Mouse (Mus musculus) liver, embryonic 16.5 days (tissue): Measurements from ENCODE around the gene Gspt2. TPM values are rescaled to one million over a fixed set of nuclear protein-coding genes. Genes with fewer than 3 reads are reported as not detected.
A peak's percentile ranks its signal among the peaks of the same experiment; 100 is the strongest.
"Not testable (repeated sequence)": the region's sequence is repeated elsewhere in the genome, so short reads cannot be mapped to it uniquely, and the experiment has no call there.

Experiments
- ATAC-seq: fragments of 200-750 bp; cut with Nextera tagmentation; 2 replicates; pipeline ENCODE4 v1.8.0; 2017; ENCODE audit warnings: low read depth, mild to moderate bottlenecking, moderate number of reproducible peaks, moderate library complexity
- H3K27ac ChIP-seq: fragments of 300-500 bp; sonication (generic); 2 replicates; pipeline ENCODE4 v1.5.1; 2014; ENCODE audit warnings: mild to moderate bottlenecking, low read length
- H3K27me3 ChIP-seq: fragments of 300-500 bp; sonication (generic); 2 replicates; pipeline ENCODE4 v1.6.1; 2014; ENCODE audit warnings: low read depth, low read length, mixed read lengths; ENCODE audit not compliant: control insufficient read depth, insufficient read depth
- H3K36me3 ChIP-seq: fragments of 300-500 bp; sonication (generic); 2 replicates; pipeline ENCODE4 v1.6.1; 2014; ENCODE audit warnings: mild to moderate bottlenecking; ENCODE audit not compliant: control insufficient read depth, insufficient read depth
- H3K4me1 ChIP-seq: fragments of 300-500 bp; sonication (generic); 2 replicates; pipeline ENCODE4 v1.6.1; 2014; ENCODE audit warnings: low read depth, low read length, mixed read lengths; ENCODE audit not compliant: control insufficient read depth
- H3K4me2 ChIP-seq: fragments of 300-500 bp; sonication (generic); 2 replicates; pipeline ENCODE4 v1.6.1; 2014; ENCODE audit warnings: low read depth, low read length, mixed read lengths
- H3K4me3 ChIP-seq: fragments of 300-500 bp; sonication (generic); 2 replicates; pipeline ENCODE4 v1.5.1; 2014; ENCODE audit warnings: low read depth, mild to moderate bottlenecking, low read length
- H3K9ac ChIP-seq: fragments of 300-500 bp; sonication (generic); 2 replicates; pipeline ENCODE4 v1.6.1; 2014; ENCODE audit warnings: low read depth, low read length
- H3K9me3 ChIP-seq: fragments of 300-500 bp; sonication (generic); replicated peaks from 2 replicates; pipeline ENCODE4 v1.6.1; 2016; ENCODE audit warnings: low read length; ENCODE audit not compliant: control insufficient read depth
- WGBS: fragments of 180-500 bp; shearing (Covaris S2); extraction: QIAGEN DNeasy Blood & Tissue Kit; methylation state at CpG from one replicate; pipeline ENCODE4 v1.1.7; 2014; ENCODE audit not compliant: insufficient replicate concordance; 5-methylcytosine and 5-hydroxymethylcytosine counted together
- polyA plus RNA-seq: library from polyadenylated mRNA; unstranded; fragments of >200 nt; fragmentation: Nextera tagmentation; extraction: Ambion mirVana; gene quantifications from 2 replicates; pipeline ENCODE4 v1.2.1, GENCODE M21; 2015

Gene Gspt2
- 0.65 and 0.72 TPM in 2 replicates for polyA plus RNA-seq

- H3K4me3 ChIP-seq, result peak within 1 kb of the TSS; percentile 56
- H3K27me3 ChIP-seq, result peaks cover 16% of the 10 kb centered on the region
- H3K4me2 ChIP-seq, result peak within 1 kb of the TSS; percentile 48
- 15% methylated on average over 53 of the region's 53 CpGs for WGBS
- no peaks in the 10 kb centered on the region for H3K9me3 ChIP-seq
- H3K4me1 ChIP-seq, result no peaks in the 10 kb centered on the region
- no peaks in the 10 kb centered on the region for H3K36me3 ChIP-seq
- peak within 1 kb of the TSS; percentile 12; the same call in 1 of the 2 replicates for H3K9ac ChIP-seq
- no peak within 1 kb of the TSS for H3K27ac ChIP-seq
- peak; percentile 41 for ATAC-seq
Measured at GRCm38 (mm10) chrX:94635961-94636563, at the start of gene Gspt2. Gene Gspt2, plus strand, starts transcription at chrX:94636069.

GRCm38 (mm10) chrX:94624835-94625803 lies 10.8 kb upstream of the Gspt2 start:
- H3K36me3 ChIP-seq, result no peaks in the 10 kb centered on the region
- no peaks in the 10 kb centered on the region for H3K4me1 ChIP-seq
- H3K27ac ChIP-seq, result no peak overlapping the region
- H3K9me3 ChIP-seq, result no peaks in the 10 kb centered on the region
- no peak overlapping the region for H3K4me3 ChIP-seq
- H3K4me2 ChIP-seq, result 0 out of 2 replicates have a peak overlapping the region, but pooled peaks have one; percentile 1
- no peak for ATAC-seq
- WGBS, result 25% methylated on average over 13 of the region's 13 CpGs
- no peak overlapping the region for H3K9ac ChIP-seq
- no peaks in the 10 kb centered on the region for H3K27me3 ChIP-seq

GRCm38 (mm10) chrX:94636911-94637310 lies 1.0 kb downstream of the Gspt2 start:
- H3K4me3 ChIP-seq, result peak overlapping the region; percentile 56
- no peaks in the 10 kb centered on the region for H3K36me3 ChIP-seq
- 42% methylated on average over 8 of the region's 8 CpGs for WGBS
- no peak overlapping the region for H3K27ac ChIP-seq
- H3K27me3 ChIP-seq, result peaks cover 16% of the 10 kb centered on the region
- ATAC-seq, result no peak
- H3K9ac ChIP-seq, result no peak overlapping the region
- H3K4me2 ChIP-seq, result peak overlapping the region; percentile 48; the same call in 1 of the 2 replicates
- H3K4me1 ChIP-seq, result no peaks in the 10 kb centered on the region
- H3K9me3 ChIP-seq, result no peaks in the 10 kb centered on the region

GRCm38 (mm10) chrX:94648541-94648940 lies 12.7 kb downstream of the Gspt2 start:
- no peak for ATAC-seq
- H3K9ac ChIP-seq, result no peak overlapping the region
- no peaks in the 10 kb centered on the region for H3K4me1 ChIP-seq
- H3K4me3 ChIP-seq, result no peak overlapping the region
- no peaks in the 10 kb centered on the region for H3K36me3 ChIP-seq
- H3K4me2 ChIP-seq, result no peak overlapping the region
- H3K27ac ChIP-seq, result no peak overlapping the region
- no peaks in the 10 kb centered on the region for H3K27me3 ChIP-seq
- no peaks in the 10 kb centered on the region for H3K9me3 ChIP-seq

GRCm38 (mm10) chrX:94657734-94658133 lies 21.9 kb downstream of the Gspt2 start:
- Histone ChIP-seq H3K27ac (no peak overlapping the region), H3K27me3 (no peaks in the 10 kb centered on the region; the same call in 1 of the 2 replicates), H3K9ac (no peak overlapping the region), H3K4me2 (no peak overlapping the region), H3K9me3 (no peaks in the 10 kb centered on the region), H3K4me1 (no peaks in the 10 kb centered on the region), H3K36me3 (no peaks in the 10 kb centered on the region), H3K4me3 (no peak overlapping the region)
- ATAC-seq, result no peak
- WGBS, result 36% methylated on average over 2 of the region's 2 CpGs

GRCm38 (mm10) chrX:94670814-94671213 lies 34.9 kb downstream of the Gspt2 start:
- H3K9me3 ChIP-seq, result no peaks in the 10 kb centered on the region
- H3K4me2 ChIP-seq, result no peak overlapping the region
- H3K4me3 ChIP-seq, result no peak overlapping the region
- no peak overlapping the region for H3K27ac ChIP-seq
- no peaks in the 10 kb centered on the region for H3K36me3 ChIP-seq
- 35% methylated on average over 4 of the region's 4 CpGs for WGBS
- no peak for ATAC-seq
- no peak overlapping the region for H3K9ac ChIP-seq
- no peaks in the 10 kb centered on the region for H3K27me3 ChIP-seq
- H3K4me1 ChIP-seq, result no peaks in the 10 kb centered on the region

- Histone ChIP-seq H3K9me3 (no peaks in the 10 kb centered on the region), H3K9ac (no peak overlapping the region), H3K36me3 (no peaks in the 10 kb centered on the region), H3K27ac (no peak overlapping the region), H3K4me1 (no peaks in the 10 kb centered on the region), H3K4me2 (no peak overlapping the region), H3K4me3 (no peak overlapping the region), H3K27me3 (no peaks in the 10 kb centered on the region)
- 31% methylated on average over 4 of the region's 4 CpGs for WGBS
- no peak for ATAC-seq
Measured at GRCm38 (mm10) chrX:94674977-94675376, 39.1 kb downstream of the Gspt2 start.

- H3K27me3 ChIP-seq, ATAC-seq, H3K4me3 ChIP-seq, H3K27ac ChIP-seq, H3K4me1 ChIP-seq, H3K4me2 ChIP-seq, H3K36me3 ChIP-seq, H3K9ac ChIP-seq, H3K9me3 ChIP-seq: not testable (repeated sequence)
- WGBS, result no CpG with 5 or more reads among the region's 2 CpGs
Measured at GRCm38 (mm10) chrX:94681581-94681980, 45.7 kb downstream of the Gspt2 start.

- WGBS, result 82% methylated on average over 5 of the region's 5 CpGs
- not testable (repeated sequence) for H3K27ac ChIP-seq, H3K4me3 ChIP-seq, H3K4me1 ChIP-seq, ATAC-seq, H3K36me3 ChIP-seq, H3K4me2 ChIP-seq, H3K9me3 ChIP-seq, H3K9ac ChIP-seq, H3K27me3 ChIP-seq
Measured at GRCm38 (mm10) chrX:94689593-94689992, 53.7 kb downstream of the Gspt2 start.
